Mouse (Mus musculus) heart, embryonic 16.5 days (tissue): ENCODE data around the gene Calm4. TPM values are rescaled to one million over a fixed set of nuclear protein-coding genes. Genes with fewer than 3 reads are reported as not detected.
"Not testable (repeated sequence)": the region's sequence is repeated elsewhere in the genome, so short reads cannot be mapped to it uniquely, and the experiment has no call there.

Experiments
- ATAC-seq: fragments of 200-750 bp; cut with Nextera tagmentation; replicated peaks from 2 replicates; pipeline ENCODE4 v1.8.0; 2017; ENCODE audit warnings: moderate number of reproducible peaks; ENCODE audit not compliant: insufficient read depth, low FRiP score; ENCODE audit errors: extremely low read depth
- H3K27ac ChIP-seq: fragments of 300-500 bp; sonication (generic); 2 replicates; pipeline ENCODE4 v1.5.1; 2014; ENCODE audit warnings: mild to moderate bottlenecking, low read length, control low read depth, moderate library complexity
- H3K27me3 ChIP-seq: fragments of 300-500 bp; sonication (generic); 2 replicates; pipeline ENCODE4 v1.6.1; 2014; ENCODE audit warnings: low read length, mixed read lengths; ENCODE audit not compliant: control insufficient read depth, insufficient read depth
- H3K36me3 ChIP-seq: fragments of 300-500 bp; sonication (generic); 2 replicates; pipeline ENCODE4 v1.6.1; 2014; ENCODE audit not compliant: control insufficient read depth, insufficient read depth
- H3K4me1 ChIP-seq: fragments of 300-500 bp; sonication (generic); 2 replicates; pipeline ENCODE4 v1.6.1; 2014; ENCODE audit warnings: low read length, mixed read lengths; ENCODE audit not compliant: control insufficient read depth, insufficient read depth
- H3K4me2 ChIP-seq: fragments of 300-500 bp; sonication (generic); 2 replicates; pipeline ENCODE4 v1.6.1; 2014; ENCODE audit warnings: low read depth, mild to moderate bottlenecking, control low read depth, low read length
- H3K4me3 ChIP-seq: fragments of 300-500 bp; sonication (generic); 2 replicates; pipeline ENCODE4 v1.5.1; 2014; ENCODE audit warnings: mild to moderate bottlenecking, control low read depth, low read length
- H3K9ac ChIP-seq: fragments of 300-500 bp; sonication (generic); 2 replicates; pipeline ENCODE4 v1.6.1; 2014; ENCODE audit warnings: low read length, control low read depth
- H3K9me3 ChIP-seq: fragments of 300-500 bp; sonication (generic); replicated peaks from 2 replicates; pipeline ENCODE4 v1.6.1; 2016; ENCODE audit warnings: low read length; ENCODE audit not compliant: control insufficient read depth
- WGBS: fragments of 180-500 bp; shearing (Covaris S2); extraction: QIAGEN DNeasy Blood & Tissue Kit; methylation state at CpG from one replicate; pipeline ENCODE4 v1.1.7; 2014; 5-methylcytosine and 5-hydroxymethylcytosine counted together
- polyA plus RNA-seq: library from polyadenylated mRNA; unstranded; fragments of >200 nt; fragmentation: Nextera tagmentation; extraction: Ambion mirVana; gene quantifications from 2 replicates; pipeline ENCODE4 v1.2.1, GENCODE M21; 2015

Calm4 gene
- polyA plus RNA-seq, 1 experiment from 2014 or later: not detected

GRCm38 (mm10) chr13:3840662-3841061, 3.1 kb downstream of the Calm4 start:
- H3K9ac ChIP-seq, H3K27ac ChIP-seq, H3K4me1 ChIP-seq, H3K27me3 ChIP-seq, H3K4me3 ChIP-seq, H3K9me3 ChIP-seq, ATAC-seq, H3K36me3 ChIP-seq, H3K4me2 ChIP-seq: not testable (repeated sequence)

GRCm38 (mm10) chr13:3850330-3850729, 12.8 kb downstream of the Calm4 start:
- no peaks in the 10 kb centered on the region for H3K36me3 ChIP-seq

GRCm38 (mm10) chr13:3853648-3854333, 16.2 kb downstream of the Calm4 start, which contains the start of gene Calm5:
Calm5 (plus strand) TSS chr13:3854173.
- H3K4me3 ChIP-seq, H3K4me1 ChIP-seq, H3K27ac ChIP-seq, ATAC-seq, H3K9me3 ChIP-seq, H3K9ac ChIP-seq, H3K4me2 ChIP-seq, H3K27me3 ChIP-seq, H3K36me3 ChIP-seq: not testable (repeated sequence)
- WGBS: 66% methylated on average over 3 of the region's 3 CpGs

More at GRCm38 (mm10) chr13:3850330-3850729, 12.8 kb downstream of the Calm4 start:
- ATAC-seq: no peak
- H3K9ac ChIP-seq: no peak overlapping the region
- WGBS: 71% methylated on average over 1 of the region's 1 CpGs
- H3K9me3 ChIP-seq: no peaks in the 10 kb centered on the region
- no peaks in the 10 kb centered on the region for H3K4me1 ChIP-seq
- H3K27ac ChIP-seq: no peak overlapping the region
- no peaks in the 10 kb centered on the region for H3K27me3 ChIP-seq
- H3K4me2 ChIP-seq: no peak overlapping the region
- no peak overlapping the region for H3K4me3 ChIP-seq

GRCm38 (mm10) chr13:3854856-3855255, 17.3 kb downstream of the Calm4 start:
- Histone ChIP-seq H3K27ac (no peak overlapping the region), H3K9me3 (no peaks in the 10 kb centered on the region), H3K4me2 (no peak overlapping the region), H3K9ac (no peak overlapping the region), H3K4me1 (no peaks in the 10 kb centered on the region; the same call in 1 of the 2 replicates), H3K4me3 (no peak overlapping the region), H3K27me3 (no peaks in the 10 kb centered on the region), H3K36me3 (no peaks in the 10 kb centered on the region)
- no peak for ATAC-seq
- 76% methylated on average over 2 of the region's 2 CpGs for WGBS

GRCm38 (mm10) chr13:3856252-3856651, 18.7 kb downstream of the Calm4 start:
- H3K9me3 ChIP-seq: no peaks in the 10 kb centered on the region
- no peak overlapping the region for H3K4me3 ChIP-seq
- H3K4me2 ChIP-seq: no peak overlapping the region
- WGBS: 73% methylated on average over 1 of the region's 1 CpGs
- no peaks in the 10 kb centered on the region; the same call in 1 of the 2 replicates for H3K4me1 ChIP-seq
- no peaks in the 10 kb centered on the region for H3K27me3 ChIP-seq
- no peak for ATAC-seq
- H3K9ac ChIP-seq: no peak overlapping the region
- H3K27ac ChIP-seq: no peak overlapping the region
- no peaks in the 10 kb centered on the region for H3K36me3 ChIP-seq

GRCm38 (mm10) chr13:3861251-3861650, 23.7 kb downstream of the Calm4 start:
- WGBS: 75% methylated on average over 8 of the region's 8 CpGs
- H3K36me3 ChIP-seq: no peaks in the 10 kb centered on the region
- no peaks in the 10 kb centered on the region for H3K27me3 ChIP-seq
- H3K9me3 ChIP-seq: no peaks in the 10 kb centered on the region
- H3K27ac ChIP-seq: no peak overlapping the region
- no peak for ATAC-seq
- no peaks in the 10 kb centered on the region; the same call in 1 of the 2 replicates for H3K4me1 ChIP-seq
- H3K4me2 ChIP-seq: no peak overlapping the region
- H3K9ac ChIP-seq: no peak overlapping the region
- H3K4me3 ChIP-seq: no peak overlapping the region

GRCm38 (mm10) chr13:3862325-3862724, 24.8 kb downstream of the Calm4 start:
- Histone ChIP-seq H3K4me1 (no peaks in the 10 kb centered on the region), H3K4me2 (no peak overlapping the region), H3K9me3 (no peaks in the 10 kb centered on the region), H3K27me3 (no peaks in the 10 kb centered on the region), H3K9ac (no peak overlapping the region), H3K36me3 (no peaks in the 10 kb centered on the region), H3K27ac (no peak overlapping the region), H3K4me3 (no peak overlapping the region)
- no peak for ATAC-seq
- WGBS: 83% methylated on average over 3 of the region's 3 CpGs

- 85% methylated on average over 10 of the region's 10 CpGs for WGBS
These were observed 25.5 kb downstream of the Calm4 start for GRCm38 (mm10) chr13:3862922-3863580.

GRCm38 (mm10) chr13:3865648-3866354, 28.2 kb downstream of the Calm4 start:
- Histone ChIP-seq H3K27me3 (no peaks in the 10 kb centered on the region), H3K4me1 (no peaks in the 10 kb centered on the region), H3K9ac (no peak overlapping the region), H3K36me3 (no peaks in the 10 kb centered on the region), H3K27ac (no peak overlapping the region), H3K9me3 (no peaks in the 10 kb centered on the region), H3K4me3 (no peak overlapping the region), H3K4me2 (no peak overlapping the region)
- ATAC-seq: no peak
- WGBS: 70% methylated on average over 14 of the region's 14 CpGs

More at GRCm38 (mm10) chr13:3862922-3863580, 25.5 kb downstream of the Calm4 start:
- H3K9ac ChIP-seq: no peak overlapping the region
- no peaks in the 10 kb centered on the region for H3K36me3 ChIP-seq
- no peak overlapping the region for H3K27ac ChIP-seq
- no peaks in the 10 kb centered on the region for H3K9me3 ChIP-seq
- no peak for ATAC-seq
- H3K4me1 ChIP-seq: no peaks in the 10 kb centered on the region
- H3K4me3 ChIP-seq: no peak overlapping the region
- no peaks in the 10 kb centered on the region for H3K27me3 ChIP-seq
- no peak overlapping the region for H3K4me2 ChIP-seq
